Mouse (Mus musculus): Measurements from ENCODE around the gene Meis1.

DNA sequence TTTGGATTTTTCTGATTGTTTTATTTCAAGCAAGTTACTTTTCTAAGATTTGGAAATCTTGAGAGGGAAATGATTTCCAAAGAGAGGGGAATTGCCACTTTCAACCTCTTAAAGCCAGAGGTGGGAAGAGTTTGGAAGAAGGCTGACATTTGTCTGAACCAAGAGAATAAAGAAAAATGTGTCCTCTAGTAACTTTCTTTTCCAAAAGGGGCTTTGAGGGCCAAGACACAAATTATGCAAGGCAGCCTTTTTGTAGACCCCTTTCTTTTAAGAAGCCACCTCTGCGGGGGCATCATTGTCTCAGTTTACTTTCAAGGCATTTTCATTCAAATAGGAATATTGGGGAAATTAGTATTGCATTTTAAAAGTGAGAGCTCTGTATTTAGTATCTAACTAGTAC is 1.5 kb downstream of the Meis1 start:
- TF ChIP-seq CTCF (IDR thresholded peaks at IDR 0.05; ENCODE audit: insufficient read depth, low read length) (no peak), POLR2A (IDR thresholded peaks at IDR 0.05; ENCODE audit: borderline replicate concordance, extremely low read depth, low read depth, low read length) (no peak)

All from lung, adult 2 months (tissue).